Mouse (Mus musculus) heart, adult 18-20 months (tissue): ENCODE results near the gene C1galt1c1. TPM values are rescaled to one million over a fixed set of nuclear protein-coding genes. Genes with fewer than 3 reads are reported as not detected.

Experiments
- total RNA-seq, 2 experiments: library from RNA; stranded (reverse); gene quantifications; 2 replicates each; pipeline ENCODE4 v1.2.3; 2021

C1galt1c1 gene
- total RNA-seq, 2 experiments from 2014 or later = 10.0 to 13.3 TPM

Other genes with a start within 250 kb of the C1galt1c1 start
- 100 to 1,000 TPM; 120 to 134 TPM for gene Lamp2, start 178.6 kb downstream of the C1galt1c1 start, total RNA-seq
- gene Cul4b, start 58.9 kb downstream of the C1galt1c1 start, total RNA-seq = 10 to 100 TPM; 12.1 to 13.4 TPM
- gene Mcts1, start 34.5 kb downstream of the C1galt1c1 start, total RNA-seq = 10 to 100 TPM; 38.2 to 44.1 TPM
- gene 6030498E09Rik, start 137.6 kb upstream of the C1galt1c1 start, total RNA-seq = not detected